Mouse (Mus musculus) gastrocnemius, postnatal 4 days (tissue): Measurements from ENCODE around the gene Mtss1l. TPM values are rescaled to one million over a fixed set of nuclear protein-coding genes. Genes with fewer than 3 reads are reported as not detected.

Experiments used
- DNase-seq, 2 experiments: peaks; one replicate each; pipeline ENCODE4 v3.0.0; 2021 to 2022; ENCODE audit warnings: low spot score in 2 of 2, mixed read lengths in 2 of 2
- total RNA-seq, 2 experiments: library from RNA; stranded (reverse); gene quantifications; 2 replicates each; pipeline ENCODE4 v1.2.3; 2021

Mtss1l gene
- total RNA-seq, 2 experiments from 2014 or later: 73.8 to 79.3 TPM

- no peak for DNase-seq
Observed at GRCm38 (mm10) chr8:110731346-110731859, 10.1 kb downstream of the Mtss1l start.

GRCm38 (mm10) chr8:110733036-110733435 is 11.8 kb downstream of the Mtss1l start:
- no peak for DNase-seq

DNA sequence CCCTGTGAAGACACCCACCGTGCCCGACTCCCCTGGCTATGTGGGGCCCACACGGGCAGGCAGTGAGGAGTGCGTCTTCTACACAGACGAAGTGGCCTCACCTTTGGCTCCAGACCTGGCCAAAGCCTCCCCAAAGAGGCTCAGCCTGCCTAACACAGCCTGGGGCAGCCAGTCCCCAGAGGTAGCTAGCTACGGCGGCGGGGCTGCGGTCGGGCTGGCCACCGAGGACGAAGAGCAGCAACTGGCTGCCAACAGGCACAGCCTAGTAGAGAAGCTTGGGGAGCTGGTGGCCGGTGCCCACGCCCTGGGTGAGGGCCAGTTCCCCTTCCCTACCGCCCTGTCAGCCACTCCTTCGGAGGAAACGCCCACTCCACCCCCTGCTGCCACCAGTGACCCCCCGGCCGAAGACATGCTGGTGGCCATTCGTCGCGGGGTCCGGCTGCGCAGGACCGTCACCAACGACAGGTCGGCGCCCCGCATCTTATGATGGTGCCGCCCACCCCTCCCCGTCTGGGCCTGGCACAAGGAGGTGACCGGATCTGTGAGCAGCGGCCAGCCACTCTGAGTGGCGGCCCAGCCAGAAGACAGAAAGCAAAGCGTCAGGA is 17.4 kb downstream of the Mtss1l start:
- DNase-seq: no peak

GRCm38 (mm10) chr8:110740629-110741175 is 19.4 kb downstream of the Mtss1l start:
- no peak for DNase-seq

GRCm38 (mm10) chr8:110741816-110742451 is 20.7 kb downstream of the Mtss1l start:
- no peak for DNase-seq

DNA sequence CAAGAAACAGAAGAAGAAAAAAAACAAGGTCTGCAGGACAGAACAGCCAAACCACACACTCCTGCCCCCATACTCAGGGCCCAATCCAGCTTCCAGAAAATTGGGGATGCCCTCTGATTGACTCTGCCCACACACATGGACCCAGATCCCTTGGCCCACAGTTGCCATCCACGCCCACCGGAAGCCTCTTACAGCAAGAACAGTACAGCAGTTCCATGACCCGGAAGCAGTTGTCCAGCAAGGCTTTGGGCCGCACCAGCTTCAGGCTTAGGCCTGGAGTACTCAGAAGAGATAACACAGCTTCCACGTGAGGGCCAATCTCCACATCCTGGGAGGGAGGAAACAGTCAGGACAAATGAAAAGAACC is 21.2 kb downstream of the Mtss1l start:
- no peak for DNase-seq

DNA sequence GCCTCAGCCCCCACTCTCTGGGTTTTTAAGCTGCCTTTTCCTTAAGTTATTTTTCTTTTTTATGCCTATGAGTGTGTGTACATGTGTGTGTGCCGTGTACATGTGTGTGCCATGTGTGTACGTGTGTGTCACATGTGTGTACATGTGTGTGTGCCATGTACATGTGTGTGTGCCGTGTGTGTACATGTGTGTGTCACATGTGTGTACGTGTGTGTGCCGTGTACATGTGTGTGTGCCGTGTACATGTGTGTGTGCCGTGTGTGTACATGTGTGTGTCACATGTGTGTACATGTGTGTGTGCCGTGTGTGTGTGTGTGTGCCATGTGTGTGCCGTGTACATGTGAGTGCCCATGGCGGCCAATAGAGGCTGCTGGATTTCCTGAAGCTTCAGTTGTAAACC is 23.9 kb downstream of the Mtss1l start:
- DNase-seq: no peak

DNA sequence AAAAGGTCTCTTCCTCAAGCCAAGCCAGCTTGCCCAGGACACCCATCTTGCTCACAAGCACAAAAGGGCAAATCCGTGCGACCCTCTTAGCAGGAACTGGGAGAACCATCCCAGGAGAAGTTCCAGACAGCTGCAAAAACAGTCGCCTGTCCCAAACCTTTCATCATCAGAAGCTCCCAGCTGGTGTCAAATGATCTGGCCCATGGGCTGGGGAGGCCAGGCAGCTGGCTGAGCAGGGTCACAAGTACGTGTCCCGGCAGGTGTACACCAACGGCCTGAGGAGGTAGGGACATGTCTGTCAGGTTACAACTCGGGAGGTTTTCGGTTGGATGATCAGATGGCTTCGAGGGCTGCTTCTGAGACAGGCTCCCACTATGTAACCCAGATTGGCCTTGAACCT is 25.4 kb downstream of the Mtss1l start:
- no peak for DNase-seq

DNA sequence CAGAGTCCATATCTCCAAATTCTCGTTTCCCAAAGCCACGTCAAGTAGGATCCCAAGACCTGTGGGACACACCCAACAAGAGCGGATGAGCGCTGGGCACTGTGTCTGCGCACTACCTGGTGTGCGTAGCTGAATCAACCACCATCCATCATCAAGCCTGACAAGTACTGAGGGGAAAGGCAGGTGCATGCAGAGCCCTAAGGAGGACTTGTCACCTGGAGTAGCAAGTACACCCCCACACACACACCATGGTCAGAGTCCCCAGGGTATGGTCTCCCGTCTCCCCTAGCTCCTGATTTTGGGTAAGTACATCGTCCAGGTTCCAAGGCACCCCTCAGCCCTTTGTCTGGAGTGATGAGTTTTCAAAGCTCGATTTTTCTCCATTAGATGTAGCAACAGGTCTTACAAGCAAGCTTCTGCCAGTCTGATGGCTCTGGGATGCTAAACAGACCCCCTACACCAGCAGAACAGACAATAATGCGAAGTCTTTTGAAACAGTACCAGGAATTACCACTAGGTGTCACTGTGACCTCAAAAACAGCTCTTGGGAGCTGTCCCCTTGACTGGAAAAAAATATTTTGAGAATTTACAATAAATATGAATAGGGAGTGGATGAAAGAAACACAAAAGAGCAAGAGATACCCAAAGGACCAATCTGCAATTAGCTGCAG is 28.4 kb downstream of the Mtss1l start:
- no peak for DNase-seq

- DNase-seq: no peak
Observed at GRCm38 (mm10) chr8:110750269-110750668, 29.0 kb downstream of the Mtss1l start.

GRCm38 (mm10) chr8:110751490-110751889 is 30.2 kb downstream of the Mtss1l start:
- DNase-seq: no peak

- DNase-seq: no peak
Observed at GRCm38 (mm10) chr8:110754713-110755112, 33.4 kb downstream of the Mtss1l start.

GRCm38 (mm10) chr8:110755511-110756170 is 34.4 kb downstream of the Mtss1l start:
- no peak for DNase-seq

DNA sequence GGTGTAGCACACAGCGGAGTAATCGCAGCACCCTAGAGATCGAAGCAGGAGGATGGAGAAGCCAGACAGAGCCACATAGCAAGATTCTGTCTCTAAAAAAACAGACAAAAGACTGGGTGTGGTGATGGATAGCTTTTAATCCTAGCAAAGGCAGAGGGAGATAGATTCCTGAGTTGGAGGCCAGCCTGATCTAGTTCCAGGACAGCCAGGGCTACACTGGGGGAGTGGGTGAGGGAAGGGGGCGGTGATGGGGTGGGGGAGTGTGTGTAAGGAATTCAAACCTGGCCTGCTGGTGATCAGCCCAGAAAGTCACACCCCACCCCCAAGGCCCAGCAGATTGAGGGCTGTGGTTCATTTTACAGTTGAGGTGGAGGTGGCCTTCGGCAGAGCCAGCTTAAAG is 34.9 kb downstream of the Mtss1l start:
- DNase-seq: no peak

DNA sequence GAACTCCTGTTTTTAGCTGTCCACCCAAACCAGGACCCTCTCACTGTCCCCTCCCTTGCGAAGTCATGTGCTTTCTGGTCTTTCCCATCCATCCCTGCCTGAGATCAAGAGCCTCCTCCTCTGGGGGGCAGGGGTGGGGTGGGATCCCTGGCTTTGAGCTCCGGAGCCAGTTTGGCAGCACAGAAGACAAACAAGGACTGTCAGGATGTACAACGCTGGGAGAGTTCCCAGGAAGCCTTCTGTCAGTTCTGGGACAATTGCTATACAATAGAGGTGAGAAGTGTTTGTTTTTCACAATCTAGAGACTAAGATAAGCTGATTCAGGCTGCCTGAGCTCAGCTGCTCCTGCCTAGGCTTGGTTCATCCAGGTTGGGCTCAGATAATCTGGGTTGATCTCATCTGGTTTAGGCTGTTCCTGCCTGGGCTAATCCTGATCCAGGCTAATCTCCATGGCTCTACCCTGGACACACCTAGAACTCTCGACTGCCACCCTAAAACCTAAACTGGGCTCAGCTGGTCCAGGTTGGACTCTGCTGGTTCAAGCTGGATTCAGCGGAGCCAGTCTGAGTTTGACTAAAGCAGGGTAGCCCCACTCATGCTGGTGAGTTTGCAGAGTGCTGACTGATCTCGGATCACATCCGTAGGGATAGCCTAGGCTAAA is 39.1 kb downstream of the Mtss1l start:
- DNase-seq: no peak

DNA sequence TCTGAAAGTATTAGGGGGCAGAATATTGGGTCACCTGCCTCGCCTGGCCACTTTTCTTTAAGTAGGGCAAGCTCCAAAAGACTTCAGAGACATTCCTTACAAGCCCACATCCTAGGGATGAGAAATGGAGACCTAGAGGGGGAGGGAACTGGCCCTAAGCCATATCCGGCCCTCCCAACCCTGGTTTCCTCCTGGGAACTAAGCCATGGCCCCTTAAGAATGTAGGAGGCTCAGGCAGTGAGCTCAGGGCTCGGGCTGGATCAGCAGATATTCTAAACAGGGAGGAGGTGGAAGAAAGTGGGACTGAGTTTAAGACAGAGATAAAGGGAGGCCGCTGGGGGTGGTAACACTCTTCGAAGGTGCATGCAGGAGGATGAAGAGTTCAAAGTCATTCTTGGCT is 39.9 kb downstream of the Mtss1l start:
- no peak for DNase-seq

- DNase-seq: no peak
Observed at GRCm38 (mm10) chr8:110761988-110762387, 40.7 kb downstream of the Mtss1l start.

GRCm38 (mm10) chr8:110764671-110765070 is 43.4 kb downstream of the Mtss1l start:
- DNase-seq: no peak

DNA sequence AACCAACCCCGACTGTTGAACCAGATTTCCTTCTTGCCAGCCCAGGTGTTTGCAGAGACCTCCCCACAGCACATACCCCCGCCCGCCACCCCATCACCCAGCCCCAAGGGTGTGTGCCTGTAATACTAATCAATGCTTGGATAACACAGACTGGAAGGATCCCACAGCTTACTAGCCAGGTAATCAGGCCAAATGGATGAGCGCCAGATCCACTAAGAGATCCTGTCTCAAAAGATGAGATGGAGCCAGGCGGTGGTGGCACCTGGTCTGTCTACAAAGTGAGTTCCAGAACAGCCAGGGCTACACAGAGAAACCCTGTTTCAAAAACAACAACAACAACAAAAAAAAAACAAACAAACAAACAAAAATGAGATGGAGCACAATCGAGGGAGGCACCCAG is 46.0 kb downstream of the Mtss1l start:
- DNase-seq: no peak

GRCm38 (mm10) chr8:110772452-110772851 is 51.2 kb downstream of the Mtss1l start:
- DNase-seq: no peak

- no peak for DNase-seq
Observed at GRCm38 (mm10) chr8:110774047-110774446, 52.8 kb downstream of the Mtss1l start.
